Mouse (Mus musculus) heart, embryonic 11.5 days (tissue): ENCODE data around the gene Olfr458. TPM values are rescaled to one million over a fixed set of nuclear protein-coding genes. Genes with fewer than 3 reads are reported as not detected.

Experiments
- ATAC-seq: fragments of 200-750 bp; cut with Nextera tagmentation; replicated peaks from 2 replicates; pipeline ENCODE4 v1.8.0; 2017; ENCODE audit warnings: moderate library complexity; ENCODE audit not compliant: insufficient number of reproducible peaks, low FRiP score, low TSS enrichment
- H3K27ac ChIP-seq: fragments of 300-500 bp; sonication (generic); 2 replicates; pipeline ENCODE4 v1.5.1; 2014; ENCODE audit warnings: mild to moderate bottlenecking, low read depth, low read length
- H3K27me3 ChIP-seq: fragments of 300-500 bp; sonication (generic); 2 replicates; pipeline ENCODE4 v1.6.1; 2014; ENCODE audit warnings: mild to moderate bottlenecking, low read length, mixed read lengths; ENCODE audit not compliant: control insufficient read depth, insufficient read depth
- H3K36me3 ChIP-seq: fragments of 300-500 bp; sonication (generic); 2 replicates; pipeline ENCODE4 v1.6.1; 2014; ENCODE audit warnings: mild to moderate bottlenecking, low read length, moderate library complexity, mixed read lengths; ENCODE audit not compliant: control insufficient read depth, insufficient read depth
- H3K4me1 ChIP-seq: fragments of 300-500 bp; sonication (generic); 2 replicates; pipeline ENCODE4 v1.6.1; 2014; ENCODE audit warnings: low read length; ENCODE audit not compliant: control insufficient read depth, insufficient read depth
- H3K4me2 ChIP-seq: fragments of 300-500 bp; sonication (generic); 2 replicates; pipeline ENCODE4 v1.6.1; 2014; ENCODE audit warnings: mild to moderate bottlenecking, moderate library complexity
- H3K4me3 ChIP-seq: fragments of 300-500 bp; sonication (generic); 2 replicates; pipeline ENCODE4 v1.5.1; 2014; ENCODE audit warnings: low read depth, low read length
- H3K9ac ChIP-seq: fragments of 300-500 bp; sonication (generic); 2 replicates; pipeline ENCODE4 v1.6.1; 2014; ENCODE audit warnings: mild to moderate bottlenecking, low read depth, low read length, moderate library complexity
- H3K9me3 ChIP-seq: fragments of 300-500 bp; sonication (generic); replicated peaks from 2 replicates; pipeline ENCODE4 v1.6.1; 2016; ENCODE audit warnings: low read length; ENCODE audit not compliant: control insufficient read depth
- WGBS: fragments of 180-500 bp; shearing (Covaris S2); extraction: QIAGEN DNeasy Blood & Tissue Kit; methylation state at CpG from one replicate; pipeline ENCODE4 v1.1.7; 2014; ENCODE audit not compliant: insufficient replicate concordance; 5-methylcytosine and 5-hydroxymethylcytosine counted together
- polyA plus RNA-seq: library from polyadenylated mRNA; unstranded; fragments of >200 nt; fragmentation: Nextera tagmentation; extraction: Ambion mirVana; gene quantifications from 2 replicates; pipeline ENCODE4 v1.2.1, GENCODE M21; 2014

The Olfr458 gene
- polyA plus RNA-seq, 1 experiment from 2014 or later, result not detected

DNA sequence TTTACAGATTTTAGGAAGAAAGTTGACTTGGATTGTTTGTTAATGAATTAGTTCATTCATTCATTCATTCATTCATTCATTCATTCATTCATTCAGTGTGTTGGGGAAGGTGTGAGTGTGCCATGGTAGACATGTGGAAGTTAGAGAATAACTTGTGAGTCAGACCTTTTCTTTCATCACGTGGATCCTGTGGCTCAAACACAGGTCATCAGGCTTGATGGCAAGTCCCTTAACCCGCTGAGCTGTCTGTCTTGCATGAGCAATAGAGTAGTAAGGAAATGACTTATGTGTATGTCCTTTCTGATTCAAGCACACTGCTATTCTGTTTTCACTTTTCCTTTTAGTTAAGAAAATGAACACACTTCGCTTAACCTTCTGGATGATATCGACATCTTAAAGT lies 5.5 kb upstream of the Olfr458 start:
- Histone ChIP-seq H3K27ac (no peak overlapping the region), H3K4me1 (no peaks in the 10 kb centered on the region), H3K9me3 (no peaks in the 10 kb centered on the region), H3K36me3 (no peaks in the 10 kb centered on the region), H3K4me2 (no peak overlapping the region), H3K9ac (no peak overlapping the region), H3K4me3 (no peak overlapping the region), H3K27me3 (no peaks in the 10 kb centered on the region)
- ATAC-seq, result no peak
- WGBS, result 87% methylated on average over 4 of the region's 4 CpGs

DNA sequence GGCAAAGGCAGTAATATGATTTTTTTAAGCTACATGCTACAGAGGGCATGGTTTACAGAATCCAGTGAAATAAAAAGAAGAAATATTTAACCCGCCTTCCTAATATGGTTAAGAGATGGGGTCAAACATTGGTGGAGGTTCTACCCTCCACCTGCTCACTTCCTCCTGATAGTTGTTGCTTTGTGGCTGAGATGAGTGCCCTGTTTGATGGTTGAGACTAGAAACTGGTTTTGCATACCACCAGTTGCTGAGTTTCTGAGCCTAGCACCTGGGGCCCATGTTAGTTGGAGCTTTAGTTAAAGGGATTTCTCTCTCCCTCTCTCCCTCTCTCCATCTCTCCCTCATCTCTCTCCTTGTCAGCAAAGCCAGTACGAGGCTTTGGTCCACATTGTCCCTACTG lies 17.6 kb downstream of the Olfr458 start:
- no peaks in the 10 kb centered on the region for H3K9me3 ChIP-seq
- no peak overlapping the region for H3K4me2 ChIP-seq
- H3K27ac ChIP-seq, result no peak overlapping the region
- no peak overlapping the region for H3K9ac ChIP-seq
- 69% methylated on average over 2 of the region's 2 CpGs for WGBS
- H3K4me3 ChIP-seq, result no peak overlapping the region
- no peak for ATAC-seq
- H3K4me1 ChIP-seq, result no peaks in the 10 kb centered on the region
- H3K27me3 ChIP-seq, result no peaks in the 10 kb centered on the region
- no peaks in the 10 kb centered on the region for H3K36me3 ChIP-seq

DNA sequence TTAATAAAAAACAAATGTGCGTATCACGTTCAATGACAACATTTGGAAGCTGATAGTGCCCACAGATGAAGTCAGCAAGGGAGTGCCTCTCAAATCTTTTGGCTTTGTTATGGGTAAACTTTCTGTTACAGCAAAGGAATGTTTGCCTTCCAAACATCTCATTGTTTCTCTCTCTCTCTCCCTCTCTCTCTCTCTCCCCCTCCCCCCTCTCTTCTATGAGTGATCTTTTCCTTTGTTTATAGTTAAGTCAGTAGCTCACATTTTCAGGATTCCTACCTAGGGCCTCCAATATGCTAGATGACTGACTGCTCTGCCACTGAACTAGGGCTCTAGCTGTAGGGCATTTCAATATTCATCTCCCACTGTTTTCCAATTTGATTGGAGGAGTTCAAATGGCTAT lies 20.5 kb downstream of the Olfr458 start:
- Histone ChIP-seq H3K27ac (no peak overlapping the region), H3K4me2 (no peak overlapping the region), H3K4me3 (no peak overlapping the region), H3K9me3 (no peaks in the 10 kb centered on the region), H3K9ac (no peak overlapping the region), H3K27me3 (no peaks in the 10 kb centered on the region), H3K36me3 (no peaks in the 10 kb centered on the region), H3K4me1 (no peaks in the 10 kb centered on the region)
- no peak for ATAC-seq
- 61% methylated on average over 2 of the region's 2 CpGs for WGBS

DNA sequence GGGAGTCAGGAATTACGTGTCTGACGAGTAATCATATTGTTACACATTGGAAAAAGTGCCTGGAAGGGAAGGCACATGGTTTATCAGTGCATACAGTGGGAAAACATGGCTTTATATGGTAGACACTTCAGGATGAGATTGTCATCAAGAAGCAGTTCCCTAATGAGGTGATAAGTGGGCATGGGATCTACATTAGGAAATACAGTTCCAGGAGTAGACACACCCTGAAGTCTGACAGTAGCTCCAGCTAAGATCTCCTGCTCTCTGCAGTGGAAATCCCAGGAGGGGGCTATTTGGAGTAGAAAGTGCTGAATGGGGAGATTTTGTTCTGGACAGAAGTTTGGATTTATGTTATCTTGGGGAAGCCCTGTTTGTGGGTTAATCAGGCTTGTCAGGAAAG lies 23.6 kb downstream of the Olfr458 start:
- Histone ChIP-seq H3K4me2 (no peak overlapping the region), H3K36me3 (no peaks in the 10 kb centered on the region), H3K27me3 (no peaks in the 10 kb centered on the region), H3K9ac (no peak overlapping the region), H3K9me3 (no peaks in the 10 kb centered on the region), H3K27ac (no peak overlapping the region), H3K4me3 (no peak overlapping the region), H3K4me1 (no peaks in the 10 kb centered on the region)
- no peak for ATAC-seq
- 47% methylated on average over 2 of the region's 2 CpGs for WGBS

DNA sequence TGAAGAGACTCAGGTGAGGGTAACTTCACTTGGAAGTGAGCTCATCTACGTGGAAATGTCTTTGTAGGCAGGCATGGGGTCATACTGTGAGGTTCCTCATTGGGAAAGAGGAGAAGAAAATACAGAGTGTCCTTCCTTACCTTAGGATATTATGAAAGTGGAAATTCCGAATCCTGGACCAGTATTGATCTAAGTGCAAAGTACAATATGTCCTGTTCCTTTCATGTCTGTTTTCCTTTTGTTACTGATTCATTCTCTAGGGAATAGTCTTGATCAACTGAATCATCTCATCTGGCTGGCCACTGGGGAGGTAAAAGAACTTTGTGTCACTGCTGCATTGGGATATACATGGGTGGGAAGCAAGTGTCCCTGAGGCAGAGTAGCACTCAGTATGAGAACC lies 29.5 kb downstream of the Olfr458 start:
- WGBS, result 66% methylated on average over 2 of the region's 2 CpGs
- Histone ChIP-seq H3K4me1 (no peaks in the 10 kb centered on the region), H3K4me2 (no peak overlapping the region), H3K9ac (no peak overlapping the region), H3K4me3 (no peak overlapping the region), H3K27me3 (no peaks in the 10 kb centered on the region), H3K27ac (no peak overlapping the region), H3K9me3 (no peaks in the 10 kb centered on the region), H3K36me3 (no peaks in the 10 kb centered on the region)
- ATAC-seq, result no peak

DNA sequence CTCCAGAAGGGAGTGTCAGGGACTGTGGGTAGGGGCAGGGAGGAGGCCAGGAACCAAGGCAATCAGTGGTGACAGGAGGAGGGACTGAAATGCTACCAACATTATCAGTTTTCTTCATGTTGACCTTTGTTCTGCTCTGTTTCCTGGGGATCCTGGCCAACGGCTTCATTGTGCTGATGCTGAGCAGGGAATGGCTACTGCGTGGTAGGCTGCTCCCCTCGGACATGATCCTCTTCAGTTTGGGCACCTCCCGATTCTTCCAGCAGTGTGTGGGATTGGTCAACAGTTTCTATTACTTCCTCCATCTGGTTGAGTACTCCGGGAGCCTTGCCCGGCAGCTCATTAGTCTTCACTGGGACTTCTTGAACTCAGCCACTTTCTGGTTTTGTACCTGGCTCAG lies 30.6 kb downstream of the Olfr458 start, which contains the start of gene Tas2r126:
TSS of gene Tas2r126 (plus strand) at position 90 of the 400 bp plus-strand sequence.
- no peak within 1 kb of the TSS for H3K4me2 ChIP-seq
- H3K4me1 ChIP-seq, result no peaks in the 10 kb centered on the region
- H3K27me3 ChIP-seq, result no peaks in the 10 kb centered on the region
- H3K36me3 ChIP-seq, result no peaks in the 10 kb centered on the region
- WGBS, result 53% methylated on average over 6 of the region's 6 CpGs
- ATAC-seq, result no peak
- no peak within 1 kb of the TSS for H3K27ac ChIP-seq
- no peak within 1 kb of the TSS for H3K9ac ChIP-seq
- no peak within 1 kb of the TSS for H3K4me3 ChIP-seq
- no peaks in the 10 kb centered on the region for H3K9me3 ChIP-seq

DNA sequence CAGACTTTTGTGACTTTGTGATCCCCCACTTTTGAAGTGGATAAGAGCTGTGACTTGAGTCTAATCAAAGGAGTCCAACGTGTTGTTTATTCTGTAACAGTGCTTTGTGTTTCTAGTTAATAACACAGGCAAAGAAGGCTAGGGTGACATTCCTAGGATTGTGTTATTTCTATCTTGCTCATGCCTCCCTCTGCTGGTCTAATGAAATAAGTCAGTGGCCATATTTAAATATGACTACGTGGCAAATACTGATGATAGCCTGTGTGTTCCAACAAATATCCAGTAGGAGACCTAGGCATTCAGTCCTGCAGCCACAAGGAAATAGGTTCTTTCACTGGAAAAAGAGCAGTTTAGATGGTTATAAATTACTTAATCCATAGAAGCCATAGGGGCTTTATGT lies 31.4 kb downstream of the Olfr458 start:
- H3K27ac ChIP-seq, result no peak overlapping the region
- no peaks in the 10 kb centered on the region for H3K9me3 ChIP-seq
- 63% methylated on average over 2 of the region's 2 CpGs for WGBS
- no peak for ATAC-seq
- H3K4me2 ChIP-seq, result no peak overlapping the region
- H3K4me3 ChIP-seq, result no peak overlapping the region
- H3K4me1 ChIP-seq, result no peaks in the 10 kb centered on the region
- no peaks in the 10 kb centered on the region for H3K27me3 ChIP-seq
- H3K36me3 ChIP-seq, result no peaks in the 10 kb centered on the region
- no peak overlapping the region for H3K9ac ChIP-seq

DNA sequence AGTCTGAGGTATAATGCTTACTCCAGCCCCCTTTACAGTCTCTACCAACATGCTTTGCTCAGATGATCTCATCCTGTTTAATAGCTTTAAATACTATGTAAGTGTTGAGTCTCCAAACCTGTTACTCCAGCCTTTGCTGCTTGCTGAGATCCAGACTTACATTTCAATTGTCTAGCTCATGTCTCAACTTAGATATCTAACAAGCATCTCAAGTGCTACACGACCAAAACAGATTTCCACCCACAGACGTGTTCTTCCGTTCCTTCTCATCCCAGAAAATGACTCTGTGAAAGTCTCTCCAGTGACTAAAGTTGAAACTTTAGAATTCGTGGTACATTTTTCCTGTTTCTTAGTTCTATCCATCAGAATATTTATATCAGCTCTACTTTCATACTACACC lies 38.7 kb downstream of the Olfr458 start:
- H3K9me3 ChIP-seq, result no peaks in the 10 kb centered on the region
- H3K4me2 ChIP-seq, result no peak overlapping the region
- H3K27ac ChIP-seq, result no peak overlapping the region
- no peaks in the 10 kb centered on the region for H3K27me3 ChIP-seq
- 75% methylated on average over 4 of the region's 4 CpGs for WGBS
- H3K4me1 ChIP-seq, result no peaks in the 10 kb centered on the region
- no peak for ATAC-seq
- H3K9ac ChIP-seq, result no peak overlapping the region
- H3K36me3 ChIP-seq, result no peaks in the 10 kb centered on the region
- no peak overlapping the region for H3K4me3 ChIP-seq

DNA sequence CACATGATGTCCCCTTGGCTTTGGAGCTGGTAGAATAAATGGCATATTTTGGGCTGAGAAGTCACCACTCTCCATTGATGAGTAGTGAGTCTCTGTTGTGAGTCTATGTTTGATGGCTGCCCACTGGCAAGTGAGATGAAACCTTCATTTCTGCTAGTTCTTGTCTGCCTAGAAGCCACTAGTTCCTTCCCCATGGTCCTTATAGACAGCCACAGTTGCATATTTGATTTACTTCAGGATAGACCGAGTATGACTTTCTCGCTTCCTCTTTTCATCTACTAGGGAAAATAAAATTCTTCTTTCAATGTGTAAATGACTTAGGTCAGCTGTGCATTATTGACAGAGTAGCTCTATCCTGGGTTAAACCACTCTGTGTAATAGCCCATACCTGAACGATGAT lies 40.5 kb downstream of the Olfr458 start:
- H3K4me2 ChIP-seq, result no peak overlapping the region
- no peaks in the 10 kb centered on the region for H3K9me3 ChIP-seq
- H3K36me3 ChIP-seq, result no peaks in the 10 kb centered on the region
- 80% methylated on average over 3 of the region's 3 CpGs for WGBS
- no peaks in the 10 kb centered on the region for H3K27me3 ChIP-seq
- no peak for ATAC-seq
- H3K27ac ChIP-seq, result no peak overlapping the region
- no peaks in the 10 kb centered on the region for H3K4me1 ChIP-seq
- no peak overlapping the region for H3K9ac ChIP-seq
- H3K4me3 ChIP-seq, result no peak overlapping the region
